Mouse (Mus musculus) hindbrain, embryonic 11.5 days (tissue): Measurements from ENCODE around the gene Gm42957. TPM values are rescaled to one million over a fixed set of nuclear protein-coding genes. Genes with fewer than 3 reads are reported as not detected.

Experiments
- ATAC-seq: fragments of 200-750 bp; cut with Nextera tagmentation; 2 replicates; pipeline ENCODE4 v1.8.0; 2017; ENCODE audit warnings: mild to moderate bottlenecking, moderate TSS enrichment, moderate library complexity; ENCODE audit not compliant: low FRiP score
- DNase-seq: peaks from one replicate; pipeline ENCODE4 v3.0.0-alpha.2; 2015; ENCODE audit warnings: low spot score
- H3K27ac ChIP-seq: fragments of 300-500 bp; sonication (generic); 2 replicates; pipeline ENCODE4 v1.5.1; 2014; ENCODE audit warnings: mild to moderate bottlenecking, low read depth, low read length
- H3K27me3 ChIP-seq: fragments of 300-500 bp; sonication (generic); 2 replicates; pipeline ENCODE4 v1.6.1; 2014; ENCODE audit warnings: mild to moderate bottlenecking, low read length, moderate library complexity, mixed read lengths; ENCODE audit not compliant: control insufficient read depth, insufficient read depth
- H3K36me3 ChIP-seq: fragments of 300-500 bp; sonication (generic); 2 replicates; pipeline ENCODE4 v1.6.1; 2014; ENCODE audit warnings: mild to moderate bottlenecking, low read length, moderate library complexity, mixed read lengths; ENCODE audit not compliant: control insufficient read depth, insufficient read depth
- H3K4me1 ChIP-seq: fragments of 300-500 bp; sonication (generic); replicated peaks from 2 replicates; pipeline ENCODE4 v1.6.1; 2014; ENCODE audit warnings: low read length, mixed read lengths; ENCODE audit not compliant: control insufficient read depth, insufficient read depth
- H3K4me2 ChIP-seq: fragments of 300-500 bp; sonication (generic); replicated peaks from 2 replicates; pipeline ENCODE4 v1.6.1; 2014; ENCODE audit warnings: mild to moderate bottlenecking, low read depth, low read length
- H3K4me3 ChIP-seq: fragments of 300-500 bp; sonication (generic); 2 replicates; pipeline ENCODE4 v1.5.1; 2014; ENCODE audit warnings: low read depth, low read length
- H3K9ac ChIP-seq: fragments of 300-500 bp; sonication (generic); 2 replicates; pipeline ENCODE4 v1.6.1; 2014; ENCODE audit warnings: low read depth, low read length
- H3K9me3 ChIP-seq: fragments of 300-500 bp; sonication (generic); 2 replicates; pipeline ENCODE4 v1.6.1; 2016; ENCODE audit warnings: low read length; ENCODE audit not compliant: control insufficient read depth
- WGBS: fragments of 180-500 bp; shearing (Covaris S2); extraction: QIAGEN DNeasy Blood & Tissue Kit; methylation state at CpG from one replicate; pipeline ENCODE4 v1.1.7; 2014; 5-methylcytosine and 5-hydroxymethylcytosine counted together
- polyA plus RNA-seq: library from polyadenylated mRNA; unstranded; fragments of >200 nt; fragmentation: Nextera tagmentation; extraction: Ambion mirVana; gene quantifications from 2 replicates; pipeline ENCODE4 v1.2.1, GENCODE M21; 2014

Gene Gm42957
- polyA plus RNA-seq, 1 experiment from 2014 or later: 0.22 TPM

- WGBS: under 1% methylated on average over 37 of the region's 40 CpGs
- Histone ChIP-seq H3K36me3 (no peaks in the 10 kb centered on the region), H3K4me2 (peak overlapping the region; percentile 90), H3K27me3 (peaks cover 16% of the 10 kb centered on the region; the same call in 1 of the 2 replicates), H3K27ac (peak overlapping the region; percentile 58; the same call in 1 of the 2 replicates), H3K9ac (peak overlapping the region; percentile 72), H3K4me1 (peaks cover 19% of the 10 kb centered on the region), H3K4me3 (peak overlapping the region; percentile 39), H3K9me3 (no peaks in the 10 kb centered on the region)
- no peak for ATAC-seq
- peak; percentile 71 for DNase-seq
Measured at GRCm38 (mm10) chr3:96597435-96597891, 37.8 kb upstream of the Gm42957 start.

- Histone ChIP-seq H3K4me1 (peaks cover 19% of the 10 kb centered on the region), H3K9me3 (no peaks in the 10 kb centered on the region), H3K4me2 (peak overlapping the region; percentile 90), H3K27ac (peak overlapping the region; percentile 58; the same call in 1 of the 2 replicates), H3K9ac (peak overlapping the region; percentile 72), H3K27me3 (peaks cover 16% of the 10 kb centered on the region; the same call in 1 of the 2 replicates), H3K4me3 (peak overlapping the region; percentile 39), H3K36me3 (no peaks in the 10 kb centered on the region)
- ATAC-seq (peak; percentile 18; the same call in 1 of the 2 replicates), DNase-seq (peak; percentile 82)
- WGBS: under 1% methylated on average over 54 of the region's 54 CpGs
Measured at GRCm38 (mm10) chr3:96598156-96599068, 36.9 kb upstream of the Gm42957 start.

- peak overlapping the region; percentile 90 for H3K4me2 ChIP-seq
- peaks cover 19% of the 10 kb centered on the region for H3K4me1 ChIP-seq
- no peak overlapping the region for H3K27ac ChIP-seq
- H3K27me3 ChIP-seq: peaks cover 16% of the 10 kb centered on the region; the same call in 1 of the 2 replicates
- no peaks in the 10 kb centered on the region for H3K36me3 ChIP-seq
- DNase-seq (no peak), ATAC-seq (no peak)
- H3K4me3 ChIP-seq: peak overlapping the region; percentile 39
- WGBS: 40% methylated on average over 8 of the region's 8 CpGs
- H3K9me3 ChIP-seq: no peaks in the 10 kb centered on the region
- H3K9ac ChIP-seq: no peak overlapping the region; the same call in 1 of the 2 replicates
Measured at GRCm38 (mm10) chr3:96599069-96599393, 36.2 kb upstream of the Gm42957 start.

GRCm38 (mm10) chr3:96599411-96599810 lies 35.9 kb upstream of the Gm42957 start:
- ATAC-seq: no peak
- Histone ChIP-seq H3K9me3 (no peaks in the 10 kb centered on the region), H3K27ac (no peak overlapping the region), H3K27me3 (peaks cover 16% of the 10 kb centered on the region; the same call in 1 of the 2 replicates), H3K4me2 (0 out of 2 replicates have a peak overlapping the region, but pooled peaks have one; percentile 90), H3K4me3 (no peak overlapping the region), H3K9ac (no peak overlapping the region), H3K4me1 (peaks cover 19% of the 10 kb centered on the region), H3K36me3 (no peaks in the 10 kb centered on the region)
- DNase-seq: no peak
- WGBS: 64% methylated on average over 3 of the region's 3 CpGs

GRCm38 (mm10) chr3:96600639-96601250 lies 34.5 kb upstream of the Gm42957 start, which contains the start of gene Lix1l:
Gene Lix1l (plus strand): TSS chr3:96601149.
- Histone ChIP-seq H3K27me3 (peaks cover 14% of the 10 kb centered on the region; the same call in 1 of the 2 replicates), H3K4me3 (peak within 1 kb of the TSS; percentile 87), H3K9ac (peak within 1 kb of the TSS; percentile 78), H3K36me3 (no peaks in the 10 kb centered on the region), H3K27ac (peak within 1 kb of the TSS; percentile 97), H3K4me1 (peaks cover 19% of the 10 kb centered on the region), H3K9me3 (no peaks in the 10 kb centered on the region), H3K4me2 (peak within 1 kb of the TSS; percentile 61)
- DNase-seq (peak; percentile 94), ATAC-seq (peak; percentile 93)
- WGBS: 2% methylated on average over 25 of the region's 27 CpGs

- ATAC-seq (peak; percentile 66), DNase-seq (peak; percentile 74)
- WGBS: under 1% methylated on average over 28 of the region's 40 CpGs
- H3K4me3 ChIP-seq: peak overlapping the region; percentile 87
- peak overlapping the region; percentile 61 for H3K4me2 ChIP-seq
- peak overlapping the region; percentile 78 for H3K9ac ChIP-seq
- peaks cover 9% of the 10 kb centered on the region; the same call in 1 of the 2 replicates for H3K27me3 ChIP-seq
- peaks cover 18% of the 10 kb centered on the region for H3K4me1 ChIP-seq
- H3K27ac ChIP-seq: peak overlapping the region; percentile 97
- no peaks in the 10 kb centered on the region for H3K36me3 ChIP-seq
- H3K9me3 ChIP-seq: no peaks in the 10 kb centered on the region
Measured at GRCm38 (mm10) chr3:96601251-96601787, 34.0 kb upstream of the Gm42957 start.

- ATAC-seq (no peak), DNase-seq (peak; percentile 24)
- Histone ChIP-seq H3K36me3 (no peaks in the 10 kb centered on the region), H3K27ac (peak overlapping the region; percentile 97), H3K9ac (peak overlapping the region; percentile 78), H3K4me2 (peak overlapping the region; percentile 61), H3K4me1 (peaks cover 10% of the 10 kb centered on the region), H3K9me3 (no peaks in the 10 kb centered on the region), H3K27me3 (peaks cover 2% of the 10 kb centered on the region; the same call in 1 of the 2 replicates), H3K4me3 (peak overlapping the region; percentile 87)
- 23% methylated on average over 10 of the region's 10 CpGs for WGBS
Measured at GRCm38 (mm10) chr3:96601941-96602703, 33.2 kb upstream of the Gm42957 start.

- peaks cover 4% of the 10 kb centered on the region for H3K4me1 ChIP-seq
- peak overlapping the region; percentile 61 for H3K4me2 ChIP-seq
- DNase-seq (no peak), ATAC-seq (no peak)
- 48% methylated on average over 5 of the region's 5 CpGs for WGBS
- no peaks in the 10 kb centered on the region for H3K9me3 ChIP-seq
- H3K27me3 ChIP-seq: peaks cover 2% of the 10 kb centered on the region; the same call in 1 of the 2 replicates
- peak overlapping the region; percentile 87 for H3K4me3 ChIP-seq
- H3K36me3 ChIP-seq: no peaks in the 10 kb centered on the region
- peak overlapping the region; percentile 78 for H3K9ac ChIP-seq
- peak overlapping the region; percentile 97; the same call in 1 of the 2 replicates for H3K27ac ChIP-seq
Measured at GRCm38 (mm10) chr3:96602704-96603084, 32.6 kb upstream of the Gm42957 start.
